Mouse (Mus musculus) embryonic facial prominence, embryonic 12.5 days (tissue): Measurements from ENCODE around the gene Ston2. TPM values are rescaled to one million over a fixed set of nuclear protein-coding genes. Genes with fewer than 3 reads are reported as not detected.

Source experiments
- ATAC-seq: fragments of 200-750 bp; cut with Nextera tagmentation; 2 replicates; pipeline ENCODE4 v1.8.0; 2017; ENCODE audit not compliant: insufficient number of reproducible peaks, insufficient read depth, low FRiP score, low TSS enrichment
- H3K27ac ChIP-seq: fragments of 300-500 bp; sonication (generic); 2 replicates; pipeline ENCODE4 v1.5.1; 2016; ENCODE audit warnings: mild to moderate bottlenecking
- H3K27me3 ChIP-seq: fragments of 300-500 bp; sonication (generic); 2 replicates; pipeline ENCODE4 v1.6.1; 2016; ENCODE audit warnings: mild to moderate bottlenecking, moderate library complexity
- H3K36me3 ChIP-seq: fragments of 300-500 bp; sonication (generic); 2 replicates; pipeline ENCODE4 v1.6.1; 2016; ENCODE audit warnings: mild to moderate bottlenecking
- H3K4me1 ChIP-seq: fragments of 300-500 bp; sonication (generic); 2 replicates; pipeline ENCODE4 v1.6.1; 2016
- H3K4me2 ChIP-seq: fragments of 300-500 bp; sonication (generic); replicated peaks from 2 replicates; pipeline ENCODE4 v1.6.1; 2016; ENCODE audit warnings: mild to moderate bottlenecking, moderate library complexity
- H3K4me3 ChIP-seq: fragments of 300-500 bp; sonication (generic); 2 replicates; pipeline ENCODE4 v1.5.1; 2016; ENCODE audit warnings: mild to moderate bottlenecking
- H3K9ac ChIP-seq: fragments of 300-500 bp; sonication (generic); 2 replicates; pipeline ENCODE4 v1.6.1; 2016; ENCODE audit warnings: mild to moderate bottlenecking, moderate library complexity
- H3K9me3 ChIP-seq: fragments of 300-500 bp; sonication (generic); 2 replicates; pipeline ENCODE4 v1.6.1; 2016; ENCODE audit warnings: mild to moderate bottlenecking, moderate library complexity
- WGBS: fragments of 180-500 bp; shearing (Covaris S2); methylation state at CpG from one replicate; pipeline ENCODE4 v1.1.7; 2016; 5-methylcytosine and 5-hydroxymethylcytosine counted together
- polyA plus RNA-seq: library from polyadenylated mRNA; unstranded; fragments of >200 nt; fragmentation: Nextera tagmentation; extraction: Ambion mirVana; gene quantifications from 2 replicates; pipeline ENCODE4 v1.2.1, GENCODE M21; 2016

Ston2 gene
- polyA plus RNA-seq, result 7.2 and 7.4 TPM in 2 replicates

- no peaks in the 10 kb centered on the region for H3K9me3 ChIP-seq
- no peak within 1 kb of the TSS for H3K9ac ChIP-seq
- no peaks in the 10 kb centered on the region for H3K27me3 ChIP-seq
- H3K4me2 ChIP-seq, result no peak within 1 kb of the TSS
- H3K4me1 ChIP-seq, result 0 out of 2 replicates have a peak, but pooled peaks cover 8% of the 10 kb centered on the region
- ATAC-seq, result no peak
- H3K27ac ChIP-seq, result no peak within 1 kb of the TSS
- H3K4me3 ChIP-seq, result no peak within 1 kb of the TSS
- 74% methylated on average over 9 of the region's 9 CpGs for WGBS
- no peaks in the 10 kb centered on the region for H3K36me3 ChIP-seq
Observed at GRCm38 (mm10) chr12:91787959-91788437, at the start of gene Ston2. Ston2 (minus strand) TSS chr12:91788387.

GRCm38 (mm10) chr12:91837401-91838065 lies 49.3 kb upstream of the Ston2 start:
- 84% methylated on average over 7 of the region's 7 CpGs for WGBS
- H3K27ac ChIP-seq, result no peak overlapping the region
- H3K9me3 ChIP-seq, result no peaks in the 10 kb centered on the region
- H3K4me3 ChIP-seq, result no peak overlapping the region
- H3K4me1 ChIP-seq, result no peaks in the 10 kb centered on the region
- ATAC-seq, result no peak
- H3K27me3 ChIP-seq, result no peaks in the 10 kb centered on the region
- H3K9ac ChIP-seq, result no peak overlapping the region
- no peak overlapping the region for H3K4me2 ChIP-seq
- peaks cover 70% of the 10 kb centered on the region for H3K36me3 ChIP-seq

GRCm38 (mm10) chr12:91833939-91834333 lies 45.7 kb upstream of the Ston2 start:
- no peak for ATAC-seq
- 41% methylated on average over 5 of the region's 5 CpGs for WGBS
- no peak overlapping the region for H3K9ac ChIP-seq
- no peak overlapping the region for H3K4me3 ChIP-seq
- no peaks in the 10 kb centered on the region for H3K9me3 ChIP-seq
- H3K4me1 ChIP-seq, result no peaks in the 10 kb centered on the region
- H3K4me2 ChIP-seq, result no peak overlapping the region
- H3K36me3 ChIP-seq, result peaks cover 51% of the 10 kb centered on the region
- H3K27me3 ChIP-seq, result no peaks in the 10 kb centered on the region
- H3K27ac ChIP-seq, result no peak overlapping the region

GRCm38 (mm10) chr12:91833237-91833938 lies 45.2 kb upstream of the Ston2 start:
- Histone ChIP-seq H3K9me3 (no peaks in the 10 kb centered on the region), H3K27me3 (no peaks in the 10 kb centered on the region), H3K27ac (no peak overlapping the region), H3K36me3 (peaks cover 48% of the 10 kb centered on the region), H3K9ac (no peak overlapping the region), H3K4me1 (no peaks in the 10 kb centered on the region), H3K4me2 (no peak overlapping the region), H3K4me3 (no peak overlapping the region)
- WGBS, result 93% methylated on average over 3 of the region's 3 CpGs
- ATAC-seq, result no peak

GRCm38 (mm10) chr12:91831410-91831809 lies 43.2 kb upstream of the Ston2 start:
- 91% methylated on average over 7 of the region's 7 CpGs for WGBS
- no peaks in the 10 kb centered on the region for H3K4me1 ChIP-seq
- H3K36me3 ChIP-seq, result peaks cover 35% of the 10 kb centered on the region
- no peaks in the 10 kb centered on the region for H3K27me3 ChIP-seq
- H3K4me3 ChIP-seq, result no peak overlapping the region
- ATAC-seq, result no peak
- H3K4me2 ChIP-seq, result no peak overlapping the region
- H3K27ac ChIP-seq, result no peak overlapping the region
- H3K9ac ChIP-seq, result no peak overlapping the region
- no peaks in the 10 kb centered on the region for H3K9me3 ChIP-seq

- no peak for ATAC-seq
- no peaks in the 10 kb centered on the region for H3K4me1 ChIP-seq
- no peak overlapping the region for H3K4me3 ChIP-seq
- no peak overlapping the region for H3K9ac ChIP-seq
- peaks cover 47% of the 10 kb centered on the region for H3K36me3 ChIP-seq
- no peak overlapping the region for H3K27ac ChIP-seq
- H3K9me3 ChIP-seq, result no peaks in the 10 kb centered on the region
- H3K4me2 ChIP-seq, result no peak overlapping the region
- H3K27me3 ChIP-seq, result no peaks in the 10 kb centered on the region
- 93% methylated on average over 12 of the region's 12 CpGs for WGBS
Observed at GRCm38 (mm10) chr12:91820461-91820860, 32.3 kb upstream of the Ston2 start.

- 88% methylated on average over 4 of the region's 4 CpGs for WGBS
- Histone ChIP-seq H3K9me3 (no peaks in the 10 kb centered on the region), H3K4me2 (no peak overlapping the region), H3K27me3 (no peaks in the 10 kb centered on the region), H3K4me3 (no peak overlapping the region), H3K36me3 (peaks cover 53% of the 10 kb centered on the region), H3K4me1 (no peaks in the 10 kb centered on the region), H3K27ac (no peak overlapping the region), H3K9ac (no peak overlapping the region)
- ATAC-seq, result no peak
Observed at GRCm38 (mm10) chr12:91818726-91819125, 30.5 kb upstream of the Ston2 start.

- H3K9me3 ChIP-seq, result no peaks in the 10 kb centered on the region
- no peak overlapping the region for H3K9ac ChIP-seq
- no peaks in the 10 kb centered on the region for H3K4me1 ChIP-seq
- H3K4me2 ChIP-seq, result no peak overlapping the region
- peaks cover 57% of the 10 kb centered on the region for H3K36me3 ChIP-seq
- no peak overlapping the region for H3K27ac ChIP-seq
- no peak overlapping the region for H3K4me3 ChIP-seq
- WGBS, result 24% methylated on average over 10 of the region's 10 CpGs
- no peak for ATAC-seq
- H3K27me3 ChIP-seq, result no peaks in the 10 kb centered on the region
Observed at GRCm38 (mm10) chr12:91815990-91816389, 27.8 kb upstream of the Ston2 start.

GRCm38 (mm10) chr12:91815552-91815951 lies 27.4 kb upstream of the Ston2 start:
- no peak overlapping the region for H3K4me3 ChIP-seq
- H3K36me3 ChIP-seq, result peaks cover 61% of the 10 kb centered on the region
- H3K9me3 ChIP-seq, result no peaks in the 10 kb centered on the region
- H3K27ac ChIP-seq, result no peak overlapping the region
- no peak overlapping the region for H3K4me2 ChIP-seq
- H3K4me1 ChIP-seq, result no peaks in the 10 kb centered on the region
- no peaks in the 10 kb centered on the region for H3K27me3 ChIP-seq
- WGBS, result 93% methylated on average over 11 of the region's 11 CpGs
- no peak overlapping the region for H3K9ac ChIP-seq
- ATAC-seq, result no peak

GRCm38 (mm10) chr12:91808911-91809310 lies 20.7 kb upstream of the Ston2 start:
- 91% methylated on average over 8 of the region's 8 CpGs for WGBS
- no peaks in the 10 kb centered on the region for H3K4me1 ChIP-seq
- no peak overlapping the region for H3K27ac ChIP-seq
- no peak overlapping the region for H3K4me2 ChIP-seq
- ATAC-seq, result no peak
- no peak overlapping the region for H3K9ac ChIP-seq
- H3K27me3 ChIP-seq, result no peaks in the 10 kb centered on the region
- H3K9me3 ChIP-seq, result no peaks in the 10 kb centered on the region
- H3K4me3 ChIP-seq, result no peak overlapping the region
- H3K36me3 ChIP-seq, result peaks cover 53% of the 10 kb centered on the region

GRCm38 (mm10) chr12:91807761-91808160 lies 19.6 kb upstream of the Ston2 start:
- ATAC-seq, result no peak
- Histone ChIP-seq H3K4me3 (no peak overlapping the region), H3K36me3 (peaks cover 42% of the 10 kb centered on the region)

GRCm38 (mm10) chr12:91807095-91807494 lies 18.9 kb upstream of the Ston2 start:
- Histone ChIP-seq H3K9me3 (no peaks in the 10 kb centered on the region), H3K36me3 (peaks cover 36% of the 10 kb centered on the region), H3K4me1 (no peaks in the 10 kb centered on the region), H3K9ac (no peak overlapping the region), H3K27ac (no peak overlapping the region), H3K4me2 (no peak overlapping the region), H3K4me3 (no peak overlapping the region), H3K27me3 (no peaks in the 10 kb centered on the region)
- WGBS, result 85% methylated on average over 11 of the region's 11 CpGs
- ATAC-seq, result no peak

More at GRCm38 (mm10) chr12:91807761-91808160, 19.6 kb upstream of the Ston2 start:
- Histone ChIP-seq H3K27ac (no peak overlapping the region), H3K4me1 (no peaks in the 10 kb centered on the region), H3K9me3 (no peaks in the 10 kb centered on the region), H3K4me2 (no peak overlapping the region), H3K27me3 (no peaks in the 10 kb centered on the region), H3K9ac (no peak overlapping the region)
- WGBS, result 70% methylated on average over 6 of the region's 6 CpGs
